Mouse (Mus musculus) forebrain, postnatal 0 days (tissue): ENCODE results near the gene P2ry14. TPM values are rescaled to one million over a fixed set of nuclear protein-coding genes. Genes with fewer than 3 reads are reported as not detected.
"Not testable (repeated sequence)": the region's sequence is repeated elsewhere in the genome, so short reads cannot be mapped to it uniquely, and the experiment has no call there.

Experiments used
- ATAC-seq: fragments of 200-750 bp; cut with Nextera tagmentation; 2 replicates; pipeline ENCODE4 v1.8.0; 2017; ENCODE audit warnings: mild to moderate bottlenecking, moderate library complexity
- DNase-seq: peaks from one replicate; pipeline ENCODE4 v3.0.0-alpha.2; 2015
- H3K27ac ChIP-seq: fragments of 300-500 bp; sonication (generic); 2 replicates; pipeline ENCODE4 v1.5.1; 2014; ENCODE audit warnings: low read depth, mild to moderate bottlenecking, antibody characterized with exemption, low read length, moderate library complexity, mixed read lengths
- H3K27me3 ChIP-seq: fragments of 300-500 bp; sonication (generic); 2 replicates; pipeline ENCODE4 v1.6.1; 2014; ENCODE audit warnings: mild to moderate bottlenecking, low read length, mixed read lengths; ENCODE audit not compliant: insufficient read depth
- H3K36me3 ChIP-seq: fragments of 300-500 bp; sonication (generic); 2 replicates; pipeline ENCODE4 v1.6.1; 2014; ENCODE audit warnings: mild to moderate bottlenecking, moderate library complexity; ENCODE audit not compliant: insufficient read depth
- H3K4me1 ChIP-seq: fragments of 300-500 bp; sonication (generic); 2 replicates; pipeline ENCODE4 v1.6.1; 2014; ENCODE audit warnings: antibody characterized with exemption; ENCODE audit not compliant: insufficient read depth
- H3K4me2 ChIP-seq: fragments of 300-500 bp; sonication (generic); 2 replicates; pipeline ENCODE4 v1.6.1; 2014; ENCODE audit warnings: low read depth, mild to moderate bottlenecking, moderate library complexity
- H3K4me3 ChIP-seq: fragments of 300-500 bp; sonication (generic); 2 replicates; pipeline ENCODE4 v1.5.1; 2014; ENCODE audit warnings: low read depth, low read length, mixed read lengths
- H3K9ac ChIP-seq: fragments of 300-500 bp; sonication (generic); 2 replicates; pipeline ENCODE4 v1.6.1; 2014; ENCODE audit warnings: mild to moderate bottlenecking
- H3K9me3 ChIP-seq: fragments of 300-500 bp; sonication (generic); 2 replicates; pipeline ENCODE4 v1.6.1; 2016; ENCODE audit warnings: low read length
- CTCF ChIP-seq: sonication (generic); IDR thresholded peaks from 2 replicates; pipeline ENCODE4 v1.5.1; 2016; ENCODE audit warnings: antibody characterized with exemption, control low read depth, low read depth
- WGBS: fragments of 180-500 bp; shearing (Covaris S2); extraction: QIAGEN DNeasy Blood & Tissue Kit; methylation state at CpG from one replicate; pipeline ENCODE4 v1.1.7; 2014; 5-methylcytosine and 5-hydroxymethylcytosine counted together
- polyA plus RNA-seq: library from polyadenylated mRNA; unstranded; fragments of >200 nt; fragmentation: Nextera tagmentation; extraction: Ambion mirVana; gene quantifications from 2 replicates; pipeline ENCODE4 v1.2.1, GENCODE M21; 2015
- total RNA-seq: library from RNA; depleted of rRNA; stranded (reverse); fragments of >200 nt; gene quantifications from 2 replicates; pipeline ENCODE4 v1.2.3, GENCODE M21; 2014

The P2ry14 gene
- total and polyA plus RNA-seq, 2 experiments from 2014 or later: 2.6 to 3.2 TPM

- no peak overlapping the region for H3K4me2 ChIP-seq
- no peak for ATAC-seq
- H3K27me3 ChIP-seq: no peaks in the 10 kb centered on the region
- H3K4me3 ChIP-seq: no peak overlapping the region
- no peaks in the 10 kb centered on the region for H3K9me3 ChIP-seq
- no peak for DNase-seq
- no peaks in the 10 kb centered on the region for H3K36me3 ChIP-seq
- no peak overlapping the region for H3K9ac ChIP-seq
- no peak overlapping the region for H3K27ac ChIP-seq
- H3K4me1 ChIP-seq: no peaks in the 10 kb centered on the region
- WGBS: 56% methylated on average over 5 of the region's 5 CpGs
- TF ChIP-seq CTCF: no peak
Observed at GRCm38 (mm10) chr3:59145194-59145593, 8.2 kb downstream of the P2ry14 start.

DNA sequence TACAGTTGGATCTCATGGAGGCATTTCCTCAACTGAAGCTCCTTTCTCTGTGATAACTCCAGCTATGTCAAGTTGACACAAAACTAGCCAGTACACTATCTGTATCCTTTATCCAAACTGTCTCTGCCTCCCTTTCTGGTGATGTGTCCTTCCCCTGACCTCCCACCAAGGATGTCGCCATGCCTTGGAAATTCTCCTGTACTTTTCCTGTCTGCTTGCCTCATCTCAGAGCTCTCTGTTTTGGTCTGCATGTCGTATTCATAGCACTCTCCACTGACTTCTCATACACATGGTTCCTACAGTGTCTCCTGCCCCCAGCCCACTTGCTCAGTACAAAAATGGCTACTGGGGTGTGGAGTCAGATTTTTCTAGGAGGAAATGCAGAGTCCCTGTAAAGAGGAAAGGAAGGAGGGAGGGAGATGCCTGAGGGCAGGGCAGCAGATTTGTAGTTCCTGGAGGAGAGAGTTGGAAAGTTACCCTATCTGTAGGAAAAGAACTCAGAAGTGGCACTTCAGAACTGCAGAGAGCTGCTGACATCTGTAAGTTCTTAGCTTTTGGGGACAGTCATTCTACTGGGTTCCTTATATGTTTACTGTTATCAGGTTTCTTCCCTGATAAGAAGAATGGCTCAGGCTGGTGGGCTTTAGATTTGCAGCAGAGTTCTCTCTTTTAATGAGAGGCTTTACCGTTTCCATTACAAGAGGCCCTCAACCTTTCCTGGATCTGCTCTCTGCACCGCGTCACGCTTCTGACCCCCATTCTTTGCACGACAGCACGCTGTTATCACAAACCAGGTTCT is 11.7 kb downstream of the P2ry14 start:
- DNase-seq (no peak), ATAC-seq (no peak)
- no peak overlapping the region for H3K4me3 ChIP-seq
- H3K9me3 ChIP-seq: no peaks in the 10 kb centered on the region
- no peaks in the 10 kb centered on the region for H3K27me3 ChIP-seq
- no peak for TF ChIP-seq CTCF
- no peak overlapping the region for H3K4me2 ChIP-seq
- no peak overlapping the region for H3K27ac ChIP-seq
- whole genome bisulfite sequencing: 82% methylated on average over 8 of the region's 8 CpGs
- no peaks in the 10 kb centered on the region for H3K4me1 ChIP-seq
- no peak overlapping the region for H3K9ac ChIP-seq
- H3K36me3 ChIP-seq: no peaks in the 10 kb centered on the region

- H3K9me3 ChIP-seq, H3K27me3 ChIP-seq, H3K4me1 ChIP-seq, H3K27ac ChIP-seq, DNase-seq, H3K4me2 ChIP-seq, H3K36me3 ChIP-seq, ATAC-seq, H3K9ac ChIP-seq, H3K4me3 ChIP-seq: not testable (repeated sequence)
- 91% methylated on average over 4 of the region's 4 CpGs for WGBS
Observed at GRCm38 (mm10) chr3:59140941-59141340, 12.5 kb downstream of the P2ry14 start.

DNA sequence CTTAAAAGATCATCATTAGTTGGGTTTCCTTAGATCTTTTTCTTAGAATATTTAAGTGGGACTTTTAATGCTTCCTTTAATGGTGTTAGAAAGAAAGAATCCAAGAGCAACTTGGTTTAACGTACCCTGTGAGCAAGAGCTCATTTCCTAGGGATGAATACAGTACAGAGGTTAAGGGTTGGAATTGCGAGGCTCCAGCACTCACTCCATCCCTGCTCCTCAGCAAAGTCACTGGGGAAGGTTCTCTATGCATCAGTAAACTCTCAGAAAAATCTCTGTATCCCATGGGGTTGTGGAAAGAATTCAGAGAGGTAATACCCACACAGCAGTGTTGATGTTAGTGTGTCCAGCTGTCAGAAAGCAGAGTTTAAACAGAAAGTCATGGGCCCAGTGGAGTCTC is 13.3 kb downstream of the P2ry14 start:
- Histone ChIP-seq H3K27me3 (no peaks in the 10 kb centered on the region), H3K9me3 (no peaks in the 10 kb centered on the region), H3K4me1 (no peaks in the 10 kb centered on the region), H3K27ac (no peak overlapping the region), H3K4me2 (no peak overlapping the region), H3K36me3 (no peaks in the 10 kb centered on the region), H3K4me3 (no peak overlapping the region), H3K9ac (no peak overlapping the region)
- no peak for DNase-seq
- TF ChIP-seq CTCF: no peak
- ATAC-seq: no peak
- WGBS: 81% methylated on average over 2 of the region's 2 CpGs

- TF ChIP-seq CTCF: no peak
- ATAC-seq (no peak), DNase-seq (no peak)
- Histone ChIP-seq H3K27me3 (no peaks in the 10 kb centered on the region), H3K9me3 (no peaks in the 10 kb centered on the region), H3K4me3 (no peak overlapping the region), H3K27ac (no peak overlapping the region), H3K36me3 (no peaks in the 10 kb centered on the region), H3K9ac (no peak overlapping the region), H3K4me1 (no peaks in the 10 kb centered on the region), H3K4me2 (no peak overlapping the region)
Observed at GRCm38 (mm10) chr3:59139651-59140051, 13.8 kb downstream of the P2ry14 start.

DNA sequence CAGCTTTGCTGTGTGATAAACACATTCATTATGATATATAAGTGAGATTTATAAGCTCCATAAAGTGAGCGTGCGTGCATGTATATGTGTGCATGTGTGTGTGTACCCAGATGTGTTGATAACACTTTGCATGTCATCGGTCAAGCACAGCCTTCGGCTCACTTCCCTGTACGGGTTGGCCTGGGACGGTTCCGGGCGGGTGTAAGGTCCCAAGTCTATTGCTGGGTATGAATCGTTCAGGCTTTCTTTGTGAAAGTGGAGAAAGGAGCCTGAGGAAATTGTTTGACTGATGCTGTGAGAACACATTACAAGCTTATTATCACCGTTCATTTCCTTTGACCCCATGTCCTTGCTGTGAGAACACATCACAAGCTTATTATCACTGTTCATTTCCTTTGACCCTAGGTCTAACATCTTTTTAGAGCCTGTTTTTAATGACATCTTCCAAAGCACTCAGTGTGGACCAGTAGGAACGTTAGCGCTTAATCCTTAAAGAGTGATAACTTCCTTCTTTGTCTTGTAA is 14.4 kb downstream of the P2ry14 start:
- Histone ChIP-seq H3K36me3 (no peaks in the 10 kb centered on the region), H3K27me3 (no peaks in the 10 kb centered on the region), H3K4me3 (no peak overlapping the region), H3K4me2 (no peak overlapping the region), H3K9ac (no peak overlapping the region), H3K4me1 (no peaks in the 10 kb centered on the region), H3K27ac (no peak overlapping the region), H3K9me3 (no peaks in the 10 kb centered on the region)
- TF ChIP-seq CTCF: no peak
- peak; percentile 14; the same call in 1 of the 2 replicates for ATAC-seq
- 76% methylated on average over 12 of the region's 12 CpGs for WGBS
- no peak for DNase-seq

DNA sequence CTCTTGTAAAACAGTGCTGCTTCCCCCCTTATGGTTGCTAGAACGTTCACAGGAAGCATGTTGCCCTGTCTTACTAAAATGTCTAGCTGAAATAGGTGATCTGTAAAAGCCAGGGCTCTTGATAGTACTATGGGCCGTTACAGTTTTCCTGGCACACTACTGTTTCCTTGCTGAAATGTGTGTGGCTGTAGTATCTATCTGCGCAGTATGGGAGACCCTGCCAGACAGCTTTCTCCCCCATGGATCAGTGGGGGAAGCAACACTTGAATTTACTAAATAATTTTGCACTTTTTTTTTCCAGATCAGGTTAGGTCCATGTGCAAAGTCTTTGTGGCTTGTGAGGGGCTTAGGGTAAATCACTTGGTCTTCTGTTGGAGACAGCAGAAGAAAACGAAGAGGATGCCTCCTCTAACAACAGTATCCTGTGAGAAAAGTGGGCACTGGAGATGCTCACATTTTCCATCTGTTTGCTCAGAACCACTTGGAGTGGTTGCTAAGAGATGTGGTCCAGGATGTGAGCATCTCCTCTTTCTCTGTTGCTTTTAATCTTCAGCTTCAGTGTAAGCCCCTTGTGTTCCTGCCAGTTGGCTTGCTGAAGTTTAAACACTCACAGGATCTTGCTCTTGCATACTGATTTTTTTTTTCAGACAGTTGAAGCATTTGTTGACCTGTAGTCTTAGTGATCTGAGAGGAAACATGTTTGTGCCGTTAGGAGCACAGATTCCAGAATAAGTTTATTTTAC is 17.3 kb downstream of the P2ry14 start:
- Histone ChIP-seq H3K4me2 (no peak overlapping the region), H3K4me3 (no peak overlapping the region), H3K27me3 (no peaks in the 10 kb centered on the region), H3K36me3 (no peaks in the 10 kb centered on the region), H3K9me3 (no peaks in the 10 kb centered on the region), H3K27ac (no peak overlapping the region), H3K9ac (no peak overlapping the region), H3K4me1 (no peaks in the 10 kb centered on the region)
- ATAC-seq: peak; percentile 82
- 65% methylated on average over 5 of the region's 5 CpGs for WGBS
- no peak for TF ChIP-seq CTCF
- DNase-seq: peak; percentile 20
